Mouse (Mus musculus) layer of hippocampus, postnatal 36 days (tissue): ENCODE measurements around the gene Gnb1. TPM values are rescaled to one million over a fixed set of nuclear protein-coding genes. Genes with fewer than 3 reads are reported as not detected.
"Not testable (repeated sequence)": the region's sequence is repeated elsewhere in the genome, so short reads cannot be mapped to it uniquely, and the experiment has no call there.

Experiments used
- DNase-seq, 2 experiments: peaks; one replicate each; pipeline ENCODE4 v3.0.0; 2022
- total RNA-seq, 2 experiments: library from RNA; stranded (reverse); gene quantifications; 2 replicates each; pipeline ENCODE4 v1.2.3; 2021

Gnb1 gene
- total RNA-seq = 100 to 1,000 TPM; 744 to 792 TPM

DNA sequence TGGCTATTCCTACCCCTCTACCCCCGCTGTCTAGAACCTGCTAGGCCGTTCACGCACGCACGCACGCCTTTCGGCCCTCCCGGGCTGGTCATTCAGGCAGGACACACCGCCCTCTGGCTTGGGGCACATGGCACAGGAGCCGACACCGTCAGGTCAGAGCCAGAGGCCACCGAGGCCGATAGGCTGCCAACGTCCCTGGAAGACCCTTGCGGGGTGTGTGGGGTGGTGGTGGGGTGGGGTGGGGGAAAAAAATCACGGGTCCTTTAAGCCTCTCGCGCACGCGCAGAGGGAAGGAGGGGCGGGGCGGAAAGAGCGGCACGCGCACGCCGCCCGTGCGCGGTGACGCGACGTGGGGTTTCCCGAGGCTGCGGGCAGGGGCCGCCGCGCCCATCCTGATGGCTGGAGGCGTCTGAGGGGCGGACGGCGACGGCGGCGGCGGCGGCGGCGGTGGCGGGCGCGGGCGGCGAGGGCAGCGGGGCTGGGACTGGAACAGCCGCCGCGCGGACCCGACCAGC is at the start of gene Gnb1:
Gene Gnb1 (plus strand): TSS at position 372 of the 515 bp plus-strand sequence.
- DNase-seq = peak; percentile 90 to 93

- DNase-seq = no peak
Measured at GRCm38 (mm10) chr4:155442808-155443207, 48.4 kb upstream of the Gnb1 start.

GRCm38 (mm10) chr4:155451597-155451996 is 39.6 kb upstream of the Gnb1 start:
- DNase-seq = no peak

GRCm38 (mm10) chr4:155458575-155458974 is 32.6 kb upstream of the Gnb1 start:
- DNase-seq = no peak

DNA sequence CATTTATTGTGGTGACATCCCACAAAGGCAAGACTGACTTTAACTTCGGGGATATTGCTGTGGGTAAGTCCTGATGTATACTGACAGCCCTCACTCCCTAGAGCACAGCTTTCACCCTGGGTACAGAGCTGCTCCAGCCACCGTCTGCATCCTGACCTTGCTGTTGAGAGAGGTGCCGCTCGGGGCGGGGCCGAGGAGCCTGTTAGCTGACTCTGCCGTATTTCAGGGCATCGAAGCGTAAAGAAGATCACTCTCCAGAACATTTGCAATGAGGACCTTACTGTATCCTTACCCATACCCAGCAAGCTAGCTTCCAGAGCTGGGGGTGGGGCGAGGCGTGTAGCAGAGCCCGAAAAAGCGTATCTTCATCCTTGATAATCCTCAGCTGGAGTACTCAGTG is 28.1 kb upstream of the Gnb1 start:
- no peak for DNase-seq

- DNase-seq = no peak
Measured at GRCm38 (mm10) chr4:155463611-155464010, 27.6 kb upstream of the Gnb1 start.

- DNase-seq = no peak
Measured at GRCm38 (mm10) chr4:155464061-155464460, 27.1 kb upstream of the Gnb1 start.

DNA sequence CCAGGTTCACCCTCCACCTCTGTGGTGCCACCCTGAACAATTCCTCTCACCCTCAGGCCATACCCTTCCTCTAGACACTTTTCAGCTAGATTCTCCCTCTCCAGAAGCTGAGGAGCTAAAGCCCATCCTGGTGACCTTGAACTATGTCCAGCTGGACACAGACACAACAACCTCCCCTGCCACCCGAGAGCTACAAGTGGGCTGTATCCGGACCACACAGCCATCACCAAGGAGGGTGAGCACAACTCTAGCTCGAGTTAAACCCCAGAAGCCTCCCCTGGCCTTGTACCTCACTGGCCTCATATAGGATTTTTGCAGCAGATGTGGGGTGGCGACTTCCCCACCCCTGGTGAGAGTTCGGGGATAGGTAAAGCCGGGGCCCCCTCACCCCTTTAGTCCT is 25.6 kb upstream of the Gnb1 start:
- no peak for DNase-seq

DNA sequence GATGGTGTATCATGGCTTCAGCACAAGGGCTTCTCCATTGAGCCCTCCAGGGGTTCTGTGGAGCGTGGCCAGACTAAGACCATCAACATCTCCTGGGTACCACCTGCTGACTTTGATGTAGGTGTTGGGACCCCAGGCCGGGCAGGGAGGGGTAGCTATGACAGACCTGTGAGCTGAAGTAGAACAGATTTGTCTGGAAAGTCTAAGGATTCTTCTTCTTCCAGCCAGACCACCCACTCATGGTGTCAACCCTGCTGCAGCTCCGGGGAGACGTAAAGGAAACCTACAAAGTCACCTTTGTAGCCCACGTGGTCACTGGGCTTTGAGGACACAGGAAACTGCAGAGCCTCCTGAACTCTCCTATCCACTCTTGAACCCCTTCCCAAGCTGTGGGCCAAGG is 25.1 kb upstream of the Gnb1 start:
- no peak for DNase-seq

GRCm38 (mm10) chr4:155467237-155468010 is 23.7 kb upstream of the Gnb1 start:
- DNase-seq = peak in 1 of 2 experiments; percentile 1

- DNase-seq = peak in 1 of 2 experiments; percentile 2
Measured at GRCm38 (mm10) chr4:155468952-155469351, 22.2 kb upstream of the Gnb1 start, which contains the start of gene Tmem52. Gene Tmem52, plus strand, starts transcription at chr4:155469114.

DNA sequence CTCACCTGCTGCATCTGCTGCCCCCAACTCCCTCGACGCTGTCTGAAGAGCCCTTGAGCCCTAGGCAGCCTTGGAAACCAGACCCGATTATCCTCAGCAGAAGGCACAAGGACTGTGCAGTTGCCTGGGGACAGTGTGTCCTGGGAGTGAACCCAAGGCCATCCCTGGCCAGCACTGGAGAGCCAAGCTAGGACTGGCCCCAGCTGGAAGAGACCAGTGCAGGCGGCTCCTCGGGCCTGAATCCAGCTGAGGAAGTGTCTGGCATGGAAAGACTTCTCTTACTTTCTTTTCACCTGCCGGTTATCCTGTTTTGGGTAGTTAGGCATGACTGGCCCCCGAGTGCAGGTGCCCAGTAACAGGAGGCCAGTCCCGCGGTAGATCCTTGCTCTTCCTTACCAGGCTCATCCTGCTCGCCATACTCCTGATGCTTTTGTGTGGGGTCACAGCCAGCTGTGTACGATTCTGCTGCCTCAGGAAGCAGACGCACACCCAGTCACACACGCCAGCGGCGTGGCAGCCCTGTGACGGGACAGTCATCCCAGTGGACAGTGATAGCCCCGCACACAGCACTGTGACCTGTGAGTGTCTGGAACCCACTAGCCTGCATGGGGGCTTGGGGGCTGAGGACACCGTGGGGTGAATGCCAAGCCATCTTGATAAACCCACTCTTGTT is 21.4 kb upstream of the Gnb1 start:
- DNase-seq = peak; percentile 36 to 43

- DNase-seq = no peak
Measured at GRCm38 (mm10) chr4:155470263-155470953, 20.8 kb upstream of the Gnb1 start.

GRCm38 (mm10) chr4:155470997-155471396 is 20.2 kb upstream of the Gnb1 start:
- DNase-seq = no peak

GRCm38 (mm10) chr4:155471406-155471805 is 19.8 kb upstream of the Gnb1 start:
- DNase-seq = peak in 1 of 2 experiments; percentile 1

DNA sequence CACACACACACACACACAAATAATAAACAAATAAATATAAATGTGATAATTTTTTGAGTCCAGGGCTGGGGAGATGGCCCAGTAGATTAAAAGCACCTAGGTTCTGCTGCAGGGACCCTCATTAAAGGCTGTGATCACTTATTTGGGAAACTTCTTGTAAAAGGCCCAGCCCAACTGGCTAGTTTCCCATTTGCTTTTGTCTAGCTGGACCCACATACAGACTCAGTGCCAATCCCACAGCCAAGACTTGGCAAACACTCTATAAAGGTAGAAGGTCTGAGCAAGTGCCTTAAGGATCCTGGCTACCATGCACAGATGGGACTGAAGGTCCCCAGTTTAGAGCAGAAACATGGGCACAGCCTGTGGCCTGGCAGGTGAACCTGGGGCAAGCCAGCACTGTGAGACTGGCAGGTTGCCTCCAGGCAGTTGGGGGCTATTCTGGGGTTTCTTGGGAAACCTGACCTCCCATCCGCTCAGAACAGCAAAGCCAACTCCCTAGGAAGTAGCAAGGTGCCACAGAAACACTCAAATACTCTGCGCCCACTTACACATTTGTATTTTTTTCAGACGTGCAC is 18.4 kb upstream of the Gnb1 start:
- peak in 1 of 2 experiments; percentile 11 for DNase-seq

GRCm38 (mm10) chr4:155473319-155473718 is 17.8 kb upstream of the Gnb1 start:
- DNase-seq = peak in 1 of 2 experiments; percentile 1

DNA sequence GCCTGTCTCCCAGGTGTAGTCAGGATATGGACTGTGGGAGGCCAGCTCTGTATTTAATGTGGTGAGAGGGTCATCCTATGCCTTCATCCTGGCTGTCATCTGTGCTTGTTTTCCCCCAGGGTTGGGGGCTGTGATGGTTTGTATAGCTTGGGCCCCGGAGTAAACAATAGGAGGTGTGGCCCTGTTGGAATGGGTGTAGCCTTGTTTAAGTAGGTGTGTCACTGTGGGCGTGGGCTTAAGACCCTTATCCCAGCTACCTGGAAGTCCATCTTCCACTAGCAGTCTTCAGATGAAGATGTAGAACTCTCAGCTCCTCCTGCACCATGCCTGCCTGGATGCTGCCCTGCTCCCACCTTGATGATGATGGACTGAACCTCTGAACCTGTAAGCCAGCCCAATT is 17.4 kb upstream of the Gnb1 start:
- DNase-seq = not testable (repeated sequence)

GRCm38 (mm10) chr4:155481381-155482124 is 9.6 kb upstream of the Gnb1 start:
- DNase-seq = peak; percentile 74 to 75

- DNase-seq = peak in 1 of 2 experiments; percentile 1
Measured at GRCm38 (mm10) chr4:155482125-155482480, 9.1 kb upstream of the Gnb1 start.

GRCm38 (mm10) chr4:155482733-155483540 is 8.2 kb upstream of the Gnb1 start:
- DNase-seq = peak in 1 of 2 experiments; percentile 2
